Mouse (Mus musculus) neural tube, embryonic 12.5 days (tissue): ENCODE results near the gene Dmrt3. TPM values are rescaled to one million over a fixed set of nuclear protein-coding genes. Genes with fewer than 3 reads are reported as not detected.
A peak's percentile ranks its signal among the peaks of the same experiment; 100 is the strongest.

Experiments
- ATAC-seq: fragments of 200-750 bp; cut with Nextera tagmentation; 2 replicates; pipeline ENCODE4 v1.8.0; 2017; ENCODE audit warnings: low read depth, mild to moderate bottlenecking, moderate TSS enrichment, moderate library complexity; ENCODE audit not compliant: low FRiP score
- H3K27ac ChIP-seq: fragments of 300-500 bp; sonication (generic); 2 replicates; pipeline ENCODE4 v1.5.1; 2016
- H3K27me3 ChIP-seq: fragments of 300-500 bp; sonication (generic); replicated peaks from 2 replicates; pipeline ENCODE4 v1.6.1; 2016; ENCODE audit warnings: mild to moderate bottlenecking
- H3K36me3 ChIP-seq: fragments of 300-500 bp; sonication (generic); 2 replicates; pipeline ENCODE4 v1.6.1; 2016; ENCODE audit warnings: mild to moderate bottlenecking
- H3K4me1 ChIP-seq: fragments of 300-500 bp; sonication (generic); 2 replicates; pipeline ENCODE4 v1.6.1; 2016
- H3K4me2 ChIP-seq: fragments of 300-500 bp; sonication (generic); replicated peaks from 2 replicates; pipeline ENCODE4 v1.6.1; 2016; ENCODE audit warnings: mild to moderate bottlenecking
- H3K4me3 ChIP-seq: fragments of 300-500 bp; sonication (generic); 2 replicates; pipeline ENCODE4 v1.5.1; 2016
- H3K9ac ChIP-seq: fragments of 300-500 bp; sonication (generic); 2 replicates; pipeline ENCODE4 v1.6.1; 2016; ENCODE audit warnings: mild to moderate bottlenecking
- H3K9me3 ChIP-seq: fragments of 300-500 bp; sonication (generic); 2 replicates; pipeline ENCODE4 v1.6.1; 2016; ENCODE audit warnings: mild to moderate bottlenecking
- WGBS: fragments of 180-500 bp; shearing (Covaris S2); methylation state at CpG from one replicate; pipeline ENCODE4 v1.1.7; 2016; 5-methylcytosine and 5-hydroxymethylcytosine counted together
- polyA plus RNA-seq: library from polyadenylated mRNA; unstranded; fragments of >200 nt; fragmentation: Nextera tagmentation; extraction: Ambion mirVana; gene quantifications from 2 replicates; pipeline ENCODE4 v1.2.1, GENCODE M21; 2016

Dmrt3 gene
- polyA plus RNA-seq, 1 experiment from 2014 or later = 3.9 TPM

- no peaks in the 10 kb centered on the region for H3K36me3 ChIP-seq
- no peaks in the 10 kb centered on the region for H3K4me1 ChIP-seq
- H3K4me3 ChIP-seq = peak overlapping the region; percentile 25
- no peak overlapping the region for H3K27ac ChIP-seq
- ATAC-seq = peak; percentile 77
- no peaks in the 10 kb centered on the region for H3K9me3 ChIP-seq
- H3K9ac ChIP-seq = 0 out of 2 replicates have a peak overlapping the region, but pooled peaks have one; percentile 29
- no peaks in the 10 kb centered on the region for H3K27me3 ChIP-seq
- 13% methylated on average over 22 of the region's 22 CpGs for WGBS
- peak overlapping the region; percentile 59 for H3K4me2 ChIP-seq
Measured at GRCm38 (mm10) chr19:25635622-25636244, 25.6 kb downstream of the Dmrt3 start.

GRCm38 (mm10) chr19:25638766-25639361 lies 28.8 kb downstream of the Dmrt3 start:
- no peaks in the 10 kb centered on the region for H3K36me3 ChIP-seq
- H3K27ac ChIP-seq = no peak overlapping the region
- 77% methylated on average over 11 of the region's 11 CpGs for WGBS
- H3K9ac ChIP-seq = no peak overlapping the region
- no peak overlapping the region for H3K4me3 ChIP-seq
- no peak overlapping the region for H3K4me2 ChIP-seq
- no peaks in the 10 kb centered on the region for H3K4me1 ChIP-seq
- H3K9me3 ChIP-seq = no peaks in the 10 kb centered on the region
- ATAC-seq = no peak
- H3K27me3 ChIP-seq = no peaks in the 10 kb centered on the region

- H3K9me3 ChIP-seq = no peaks in the 10 kb centered on the region
- no peak overlapping the region for H3K4me2 ChIP-seq
- no peaks in the 10 kb centered on the region for H3K36me3 ChIP-seq
- H3K4me3 ChIP-seq = no peak overlapping the region
- no peaks in the 10 kb centered on the region for H3K27me3 ChIP-seq
- 91% methylated on average over 6 of the region's 6 CpGs for WGBS
- no peak for ATAC-seq
- H3K9ac ChIP-seq = no peak overlapping the region
- no peaks in the 10 kb centered on the region for H3K4me1 ChIP-seq
- no peak overlapping the region for H3K27ac ChIP-seq
Measured at GRCm38 (mm10) chr19:25641786-25642185, 31.7 kb downstream of the Dmrt3 start.

- Histone ChIP-seq H3K27ac (no peak overlapping the region), H3K4me3 (no peak overlapping the region), H3K36me3 (no peaks in the 10 kb centered on the region), H3K4me1 (no peaks in the 10 kb centered on the region), H3K9me3 (no peaks in the 10 kb centered on the region), H3K9ac (no peak overlapping the region), H3K27me3 (no peaks in the 10 kb centered on the region), H3K4me2 (no peak overlapping the region)
- no peak for ATAC-seq
- 75% methylated on average over 3 of the region's 3 CpGs for WGBS
Measured at GRCm38 (mm10) chr19:25647136-25647535, 37.0 kb downstream of the Dmrt3 start.

GRCm38 (mm10) chr19:25648701-25649100 lies 38.6 kb downstream of the Dmrt3 start:
- H3K4me3 ChIP-seq = no peak overlapping the region
- no peak overlapping the region for H3K27ac ChIP-seq
- H3K9me3 ChIP-seq = no peaks in the 10 kb centered on the region
- ATAC-seq = no peak
- WGBS = 71% methylated on average over 4 of the region's 4 CpGs
- H3K4me2 ChIP-seq = no peak overlapping the region
- H3K9ac ChIP-seq = no peak overlapping the region
- no peaks in the 10 kb centered on the region for H3K4me1 ChIP-seq
- no peaks in the 10 kb centered on the region for H3K27me3 ChIP-seq
- no peaks in the 10 kb centered on the region for H3K36me3 ChIP-seq

- ATAC-seq = no peak
- Histone ChIP-seq H3K27ac (no peak overlapping the region), H3K36me3 (no peaks in the 10 kb centered on the region), H3K27me3 (no peaks in the 10 kb centered on the region), H3K4me3 (no peak overlapping the region), H3K9ac (no peak overlapping the region), H3K4me2 (no peak overlapping the region), H3K4me1 (peaks cover 7% of the 10 kb centered on the region; the same call in 1 of the 2 replicates), H3K9me3 (no peaks in the 10 kb centered on the region)
- WGBS = 72% methylated on average over 10 of the region's 10 CpGs
Measured at GRCm38 (mm10) chr19:25650474-25650873, 40.4 kb downstream of the Dmrt3 start.

- no peak for ATAC-seq
- Histone ChIP-seq H3K9me3 (no peaks in the 10 kb centered on the region), H3K36me3 (no peaks in the 10 kb centered on the region), H3K4me2 (no peak overlapping the region), H3K4me3 (no peak overlapping the region), H3K27me3 (no peaks in the 10 kb centered on the region), H3K9ac (no peak overlapping the region), H3K27ac (no peak overlapping the region), H3K4me1 (peaks cover 7% of the 10 kb centered on the region; the same call in 1 of the 2 replicates)
- 68% methylated on average over 5 of the region's 5 CpGs for WGBS
Measured at GRCm38 (mm10) chr19:25652560-25652959, 42.5 kb downstream of the Dmrt3 start.

GRCm38 (mm10) chr19:25654034-25654749 lies 44.1 kb downstream of the Dmrt3 start:
- Histone ChIP-seq H3K4me2 (no peak overlapping the region), H3K36me3 (no peaks in the 10 kb centered on the region), H3K4me1 (peaks cover 7% of the 10 kb centered on the region; the same call in 1 of the 2 replicates), H3K9me3 (no peaks in the 10 kb centered on the region), H3K27ac (no peak overlapping the region), H3K4me3 (no peak overlapping the region), H3K27me3 (no peaks in the 10 kb centered on the region), H3K9ac (no peak overlapping the region)
- WGBS = 54% methylated on average over 12 of the region's 12 CpGs
- ATAC-seq = 0 out of 2 replicates have a peak, but pooled peaks have one; percentile 33

- peak; percentile 37; the same call in 1 of the 2 replicates for ATAC-seq
- H3K4me2 ChIP-seq = peak overlapping the region; percentile 16
- no peaks in the 10 kb centered on the region for H3K9me3 ChIP-seq
- H3K4me1 ChIP-seq = 0 out of 2 replicates have a peak, but pooled peaks cover 9% of the 10 kb centered on the region
- H3K36me3 ChIP-seq = no peaks in the 10 kb centered on the region
- 2% methylated on average over 31 of the region's 31 CpGs for WGBS
- H3K4me3 ChIP-seq = no peak overlapping the region
- H3K9ac ChIP-seq = no peak overlapping the region
- H3K27me3 ChIP-seq = peaks cover 66% of the 10 kb centered on the region
- H3K27ac ChIP-seq = no peak overlapping the region
Measured at GRCm38 (mm10) chr19:25665486-25666339, 55.6 kb downstream of the Dmrt3 start.

- 11% methylated on average over 4 of the region's 4 CpGs for WGBS
- Histone ChIP-seq H3K27me3 (peaks cover 86% of the 10 kb centered on the region), H3K4me3 (no peak overlapping the region), H3K4me2 (no peak overlapping the region), H3K27ac (no peak overlapping the region), H3K9me3 (no peaks in the 10 kb centered on the region), H3K36me3 (no peaks in the 10 kb centered on the region), H3K4me1 (peaks cover 18% of the 10 kb centered on the region; the same call in 1 of the 2 replicates), H3K9ac (no peak overlapping the region)
- ATAC-seq = no peak
Measured at GRCm38 (mm10) chr19:25667836-25668235, 57.7 kb downstream of the Dmrt3 start.

GRCm38 (mm10) chr19:25669593-25670248 lies 59.6 kb downstream of the Dmrt3 start:
- no peak overlapping the region for H3K4me3 ChIP-seq
- no peak for ATAC-seq
- no peak overlapping the region for H3K4me2 ChIP-seq
- H3K27ac ChIP-seq = no peak overlapping the region
- no peaks in the 10 kb centered on the region for H3K9me3 ChIP-seq
- no peaks in the 10 kb centered on the region for H3K36me3 ChIP-seq
- H3K27me3 ChIP-seq = peaks cover 99% of the 10 kb centered on the region
- H3K4me1 ChIP-seq = peaks cover 27% of the 10 kb centered on the region
- H3K9ac ChIP-seq = no peak overlapping the region
- WGBS = 1% methylated on average over 3 of the region's 3 CpGs
